9 mouse cellular contexts compared by ENCODE assay signal in genomic region chr11:54126654-54127374, GRCm38 (mm10). TPM values are rescaled to one million over a fixed set of nuclear protein-coding genes. Genes with fewer than 3 reads are reported as not detected.
A peak's percentile ranks its signal among the peaks of the same experiment; 100 is the strongest.
DNase-seq lines count a peak whose midpoint lies in the region; ATAC-seq and TF ChIP-seq lines count a peak whose summit lies in the region.
"Had no signal": no experiment of that assay in that cellular context is flagged by ENCODE, and none has a peak within 500 bp of the region (broad histone marks: within the 10 kb centered on the region; RNA-seq: fewer than 3 reads in every experiment).

No protein-coding gene starts in this region.

- no peak overlapping the region for H3K4me3 ChIP-seq in heart, embryonic 13.5 days
- H3K4me3 ChIP-seq in forebrain, embryonic 14.5 days (ENCODE audit: low read depth, low read length): no peak overlapping the region
- H3K4me3 ChIP-seq in liver, embryonic 13.5 days (replicated peaks): peak overlapping the region; percentile 38
- H3K4me3 ChIP-seq in layer of hippocampus, adult 2 months: no peak overlapping the region

- 0 out of 2 replicates have a peak overlapping the region, but pooled peaks have one; percentile 24 for H3K9ac ChIP-seq in heart, embryonic 13.5 days
- H3K9ac ChIP-seq in forebrain, embryonic 14.5 days (ENCODE audit: low read length): peak overlapping the region; percentile 25; the same call in 1 of the 2 replicates
- H3K9ac ChIP-seq in liver, embryonic 13.5 days: no peak overlapping the region; the same call in 1 of the 2 replicates

- no peaks in the 10 kb centered on the region for H3K9me3 ChIP-seq in heart, embryonic 13.5 days
- H3K9me3 ChIP-seq in forebrain, embryonic 14.5 days (replicated peaks; ENCODE audit: control insufficient read depth, low read length): no peaks in the 10 kb centered on the region
- no peaks in the 10 kb centered on the region for H3K9me3 ChIP-seq in liver, embryonic 13.5 days (replicated peaks)
- H3K9me3 ChIP-seq: G1E had no signal

- H3K27me3 ChIP-seq in heart, embryonic 13.5 days (replicated peaks): no peaks in the 10 kb centered on the region
- H3K27me3 ChIP-seq in forebrain, embryonic 14.5 days (replicated peaks; ENCODE audit: control insufficient read depth, insufficient read depth, low read length): no peaks in the 10 kb centered on the region
- H3K27me3 ChIP-seq in liver, embryonic 13.5 days: no peaks in the 10 kb centered on the region

- no peak; the same call in 1 of the 2 replicates for ATAC-seq in heart, embryonic 13.5 days (ENCODE audit: extremely low read depth, insufficient number of reproducible peaks, low FRiP score, low TSS enrichment)
- ATAC-seq in forebrain, embryonic 14.5 days: peak; percentile 45; the same call in 1 of the 2 replicates
- peak; percentile 81 for ATAC-seq in liver, embryonic 13.5 days (ENCODE audit: low read depth)

- H3K4me1 ChIP-seq in heart, embryonic 13.5 days: peaks cover 29% of the 10 kb centered on the region
- peaks cover 7% of the 10 kb centered on the region; the same call in 1 of the 2 replicates for H3K4me1 ChIP-seq in forebrain, embryonic 14.5 days (ENCODE audit: control insufficient read depth, insufficient read depth, low read length)
- peaks cover 17% of the 10 kb centered on the region for H3K4me1 ChIP-seq in liver, embryonic 13.5 days (replicated peaks)

- peak overlapping the region; percentile 51 for H3K27ac ChIP-seq in heart, embryonic 13.5 days (replicated peaks)
- H3K27ac ChIP-seq in forebrain, embryonic 14.5 days (ENCODE audit: low read depth, low read length): no peak overlapping the region
- H3K27ac ChIP-seq in liver, embryonic 13.5 days: peak overlapping the region; percentile 56
- no peak overlapping the region for H3K27ac ChIP-seq in layer of hippocampus, adult 2 months

- TF ChIP-seq CTCF in layer of hippocampus, adult 2 months (conservative IDR thresholded peaks at IDR 0.05): no peak

- intact Hi-C loops in heart, postnatal 14 days (cut with DNase I): no loop called here

- peak overlapping the region; percentile 35 for H3K4me2 ChIP-seq in heart, embryonic 13.5 days
- H3K4me2 ChIP-seq in forebrain, embryonic 14.5 days (ENCODE audit: low read length): no peak overlapping the region
- peak overlapping the region; percentile 58 for H3K4me2 ChIP-seq in liver, embryonic 13.5 days

- no peak for DNase-seq in heart, postnatal 14 days
- DNase-seq in MEL-GATA-1-ER (ENCODE audit: extremely low read depth, low read depth): peak; percentile 72
- peak; percentile 51 for DNase-seq in forebrain, embryonic 14.5 days (ENCODE audit: low spot score)
- DNase-seq in liver, embryonic 13.5 days: peak; percentile 42
- no peak for DNase-seq in adrenal gland, adult 2 months
- no peak for DNase-seq in layer of hippocampus, adult 2 months (ENCODE audit: low spot score in 2 of 2)
- no peak for DNase-seq in urinary bladder, postnatal 10 days (ENCODE audit: low spot score)

- H3K36me3 ChIP-seq in heart, embryonic 13.5 days: peaks cover 40% of the 10 kb centered on the region
- no peaks in the 10 kb centered on the region for H3K36me3 ChIP-seq in forebrain, embryonic 14.5 days (ENCODE audit: control insufficient read depth, insufficient read depth, low read length)
- no peaks in the 10 kb centered on the region for H3K36me3 ChIP-seq in liver, embryonic 13.5 days
- H3K36me3 ChIP-seq: G1E had no signal

- WGBS in heart, embryonic 13.5 days: 28% methylated on average over 15 of the region's 15 CpGs
- WGBS in forebrain, embryonic 14.5 days: 48% methylated on average over 15 of the region's 15 CpGs
- 18% methylated on average over 15 of the region's 15 CpGs for WGBS in liver, embryonic 13.5 days (ENCODE audit: insufficient replicate concordance)

RNA-seq across cellular contexts. Expression of gene P4ha2, which starts 26.9 kb away (rescaled TPM):
- polyA plus RNA-seq in heart, embryonic 13.5 days (2015; fragmentation: Nextera tagmentation; extraction: Ambion mirVana): 44.7 and 51.5 TPM in 2 replicates
- 10 to 100 TPM; 43.3 to 46.4 TPM for total RNA-seq in heart, postnatal 14 days (2021)
- 4.9 and 7.2 TPM in 2 replicates for polyA plus RNA-seq in forebrain, embryonic 14.5 days (2014; fragmentation: Nextera tagmentation; extraction: Ambion mirVana)
- 4.1 and 4.4 TPM in 2 replicates for polyA plus RNA-seq in liver, embryonic 13.5 days (2015; fragmentation: Nextera tagmentation; extraction: Ambion mirVana)
- 10 to 100 TPM; 36.5 to 39.6 TPM for total RNA-seq in adrenal gland, adult 2 months (2021)
- 10.9 and 12.1 TPM in 2 replicates for polyA plus RNA-seq in adrenal gland, adult 2 months (2012; rRNA removed)
- 10 to 100 TPM; 18.6 to 28.7 TPM for total RNA-seq in layer of hippocampus, adult 2 months (2021)
- polyA plus RNA-seq: G1E had no signal

RNA-seq across cellular contexts. Expression of gene Pdlim4, which starts 58.0 kb away (rescaled TPM):
- polyA plus RNA-seq in heart, embryonic 13.5 days (2015; fragmentation: Nextera tagmentation; extraction: Ambion mirVana): 9.5 and 9.7 TPM in 2 replicates
- 10 to 100 TPM; 29.9 to 33.2 TPM for total RNA-seq in heart, postnatal 14 days (2021)
- polyA plus RNA-seq in forebrain, embryonic 14.5 days (2014; fragmentation: Nextera tagmentation; extraction: Ambion mirVana): 39.3 and 44.8 TPM in 2 replicates
- polyA plus RNA-seq in liver, embryonic 13.5 days (2015; fragmentation: Nextera tagmentation; extraction: Ambion mirVana): 3.1 TPM in 2 replicates
- 10 to 100 TPM; 16.1 to 18.7 TPM for total RNA-seq in adrenal gland, adult 2 months (2021)
- polyA plus RNA-seq in adrenal gland, adult 2 months (2012; rRNA removed): 86.7 and 101 TPM in 2 replicates
- 10 to 100 TPM; 13.4 to 14.3 TPM for total RNA-seq in layer of hippocampus, adult 2 months (2021)
- polyA plus RNA-seq: G1E had no signal

Comparison
In these comparisons a context has a peak if more than half of its experiments do, and no peak if none do; other contexts are left out.
1. H3K27ac ChIP-seq: peak in heart, embryonic 13.5 days (single experiment) and liver, embryonic 13.5 days (single experiment); none in forebrain, embryonic 14.5 days (single experiment) and layer of hippocampus, adult 2 months (single experiment).
2. DNase-seq: peak in MEL-GATA-1-ER (single experiment), forebrain, embryonic 14.5 days (single experiment) and liver, embryonic 13.5 days (single experiment); none in heart, postnatal 14 days (0 of 2), adrenal gland, adult 2 months (single experiment), layer of hippocampus, adult 2 months (0 of 2) and urinary bladder, postnatal 10 days (single experiment).